Mouse (Mus musculus) embryonic fibroblast, embryonic 13.5 days (primary cell): ENCODE measurements at regions not wholly inside any gene's neighbourhood (a gene's known extent, or its start where the extent isn't known, plus 50 kb on each side); places are given as distances from the start of the nearest gene placed in this dataset.

Experiments used
- H3K27ac ChIP-seq: 2 replicates; pipeline ENCODE4 v1.5.1; 2012; ENCODE audit warnings: low read length, control low read depth, inconsistent platforms; ENCODE audit not compliant: insufficient read depth
- H3K4me1 ChIP-seq: 2 replicates; pipeline ENCODE4 v1.6.1; 2011; ENCODE audit warnings: low read length; ENCODE audit not compliant: control insufficient read depth, insufficient read depth
- H3K4me3 ChIP-seq: 2 replicates; pipeline ENCODE4 v1.5.1; 2011; ENCODE audit warnings: mild to moderate bottlenecking, control low read depth, low read length; ENCODE audit not compliant: insufficient read depth
- CTCF ChIP-seq: IDR thresholded peaks from 2 replicates; pipeline ENCODE4 v1.5.1; 2011; ENCODE audit warnings: mild to moderate bottlenecking, control low read depth, low read length, moderate library complexity, borderline replicate concordance; ENCODE audit not compliant: insufficient read depth
- POLR2A ChIP-seq: IDR thresholded peaks from 2 replicates; pipeline ENCODE4 v1.6.1; 2011; ENCODE audit warnings: low read depth, mild to moderate bottlenecking, control low read depth, low read length, moderate library complexity

DNA sequence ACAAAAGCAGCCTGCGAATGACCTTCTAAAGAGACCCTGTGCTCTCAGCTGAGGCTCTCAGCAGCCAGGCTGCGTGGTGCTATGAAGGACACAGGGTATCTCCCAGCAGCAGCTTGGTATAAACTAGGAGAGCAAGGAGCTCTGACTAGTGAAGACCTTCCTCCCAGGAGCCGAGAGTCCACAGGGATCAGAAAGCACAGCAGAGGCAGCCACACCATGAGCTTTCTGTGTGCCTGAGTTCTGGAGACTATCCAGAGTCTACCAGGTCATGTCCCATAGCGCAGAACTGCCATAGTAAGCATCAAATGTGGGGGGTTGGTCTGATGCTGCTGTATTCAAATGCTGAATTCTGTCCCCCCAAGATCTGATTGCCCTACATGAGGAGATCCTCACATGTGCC is 124.2 kb upstream of the Dynlrb2 start:
- TF ChIP-seq POLR2A (no peak), CTCF (no peak)
- Histone ChIP-seq H3K4me1 (no peaks in the 10 kb centered on the region), H3K27ac (no peak overlapping the region), H3K4me3 (no peak overlapping the region)

DNA sequence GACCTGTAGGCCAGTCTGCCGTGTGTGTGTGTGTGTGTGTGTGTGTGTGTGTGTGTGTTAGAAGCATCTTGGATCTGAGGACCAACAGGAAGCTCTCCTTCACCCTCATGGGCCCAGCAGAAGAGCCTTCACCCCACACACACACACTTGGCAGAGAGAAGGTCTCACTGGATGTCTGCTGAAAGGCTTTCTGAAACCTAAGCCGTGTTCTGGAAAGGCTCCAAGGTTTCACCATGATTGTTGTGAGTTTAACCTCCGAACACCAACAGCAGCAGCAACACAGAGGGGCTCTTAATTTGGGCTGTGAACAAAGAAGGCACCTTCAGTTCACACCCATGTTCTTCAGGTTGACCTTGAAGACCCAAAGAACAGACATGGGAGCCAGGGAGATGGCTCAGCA is 124.9 kb upstream of the Dynlrb2 start:
- no peak for TF ChIP-seq CTCF
- TF ChIP-seq POLR2A: no peak
- Histone ChIP-seq H3K27ac (no peak overlapping the region), H3K4me1 (no peaks in the 10 kb centered on the region), H3K4me3 (no peak overlapping the region)

DNA sequence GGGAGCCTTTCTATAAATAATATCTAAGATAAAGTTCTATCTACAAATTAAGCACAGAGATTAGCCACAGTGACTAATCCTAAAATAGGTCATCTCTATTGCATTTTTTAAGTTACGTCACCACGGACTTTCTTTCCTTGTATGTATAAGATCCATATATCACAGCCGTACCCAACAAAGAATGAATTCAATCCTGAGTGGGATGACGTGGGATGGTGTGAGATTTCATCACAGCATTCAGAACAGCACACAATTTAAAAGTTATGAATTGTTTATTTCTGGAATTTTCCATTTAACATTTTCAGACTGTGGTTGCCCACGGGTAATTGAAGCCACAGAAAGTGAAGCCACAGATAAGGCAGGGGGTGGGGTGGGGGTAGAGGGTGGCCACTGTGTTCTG is 129.0 kb upstream of the Dynlrb2 start:
- Histone ChIP-seq H3K4me3 (no peak overlapping the region), H3K27ac (no peak overlapping the region), H3K4me1 (no peaks in the 10 kb centered on the region; the same call in 1 of the 2 replicates)
- TF ChIP-seq POLR2A (no peak), CTCF (no peak)

DNA sequence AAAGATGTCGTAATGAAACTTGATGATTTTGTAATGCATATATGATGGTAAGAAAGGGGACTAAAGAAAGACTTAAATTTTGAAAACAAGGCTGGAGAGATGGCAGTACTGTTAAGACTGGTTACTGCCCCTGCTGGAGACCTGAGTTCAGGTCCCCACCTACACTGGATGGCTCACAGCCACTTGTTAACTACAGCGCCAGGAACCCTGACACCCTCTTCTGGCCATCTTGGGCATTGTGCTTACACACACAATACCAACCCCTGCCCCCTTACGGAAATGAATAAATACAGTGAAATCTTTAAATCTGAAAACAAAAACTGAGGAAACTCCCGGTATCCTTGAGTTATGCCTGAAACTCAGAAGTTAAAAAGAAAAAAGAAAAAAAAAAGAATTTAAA is 131.7 kb upstream of the Dynlrb2 start:
- Histone ChIP-seq H3K4me3 (no peak overlapping the region), H3K27ac (no peak overlapping the region), H3K4me1 (no peaks in the 10 kb centered on the region; the same call in 1 of the 2 replicates)
- no peak for TF ChIP-seq CTCF
- TF ChIP-seq POLR2A: no peak

DNA sequence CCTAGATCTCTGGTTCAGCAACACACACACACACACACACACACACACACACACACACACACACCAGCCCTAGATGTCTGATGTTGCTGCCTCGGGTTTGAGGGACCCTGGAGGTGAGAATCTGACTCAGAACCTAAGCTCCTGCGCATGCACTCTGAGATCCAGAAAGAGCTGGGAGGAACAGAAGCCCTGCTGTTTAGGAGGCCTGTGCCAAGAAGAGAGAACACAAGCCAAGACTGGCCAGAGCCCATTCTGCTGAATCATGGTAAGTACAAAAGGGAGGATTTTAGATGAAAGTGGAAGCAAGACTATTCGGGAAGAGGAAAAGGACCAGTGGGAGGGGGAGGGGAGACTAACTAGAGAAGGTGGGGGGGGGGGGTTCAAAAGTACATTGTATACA is 132.2 kb upstream of the Dynlrb2 start:
- H3K4me3 ChIP-seq: no peak overlapping the region
- no peak for TF ChIP-seq CTCF
- no peak for TF ChIP-seq POLR2A
- no peaks in the 10 kb centered on the region; the same call in 1 of the 2 replicates for H3K4me1 ChIP-seq
- no peak overlapping the region for H3K27ac ChIP-seq

DNA sequence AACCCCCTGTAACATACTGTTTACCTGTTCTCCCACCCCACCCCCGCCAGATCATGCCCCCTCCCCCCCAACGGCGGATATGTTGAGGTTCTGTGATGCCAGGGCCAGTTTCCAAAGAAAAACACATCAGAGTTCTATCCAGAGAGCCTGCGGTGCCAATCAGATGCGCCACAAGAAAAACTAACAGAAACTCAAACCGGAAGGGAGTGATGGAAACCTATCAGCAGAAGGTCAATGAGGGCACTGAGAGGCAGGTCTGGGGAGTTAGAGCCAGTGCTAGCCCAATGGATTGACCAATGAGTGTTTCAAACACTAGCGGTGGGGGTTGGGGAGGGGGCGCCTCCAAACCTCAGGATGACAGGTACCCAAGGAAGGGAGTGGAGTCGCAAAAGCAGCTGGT is 132.7 kb upstream of the Dynlrb2 start:
- Histone ChIP-seq H3K4me3 (no peak overlapping the region), H3K27ac (no peak overlapping the region), H3K4me1 (no peaks in the 10 kb centered on the region; the same call in 1 of the 2 replicates)
- no peak for TF ChIP-seq CTCF
- TF ChIP-seq POLR2A: no peak

DNA sequence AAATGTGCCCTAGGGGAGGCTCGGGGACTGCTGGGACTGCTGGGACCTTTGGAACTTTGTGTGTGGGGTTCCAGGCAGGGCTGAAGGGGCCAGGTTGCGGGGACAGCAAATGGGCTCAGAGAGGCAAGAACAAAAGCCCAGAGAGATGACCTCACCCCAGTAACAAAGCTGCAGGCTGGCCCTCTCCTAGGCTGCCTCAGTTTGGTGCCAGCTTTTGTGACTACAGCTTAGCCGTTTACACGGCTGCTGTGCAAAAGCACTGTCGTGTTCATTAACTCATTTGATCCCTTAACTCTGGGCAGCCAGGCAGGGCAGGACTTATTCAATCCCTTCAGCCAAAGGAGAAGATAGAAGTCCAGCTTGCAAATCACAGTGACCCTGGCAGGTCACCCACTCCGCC is 137.3 kb upstream of the Dynlrb2 start:
- TF ChIP-seq CTCF (no peak), POLR2A (no peak)
- Histone ChIP-seq H3K4me3 (no peak overlapping the region), H3K27ac (no peak overlapping the region), H3K4me1 (no peaks in the 10 kb centered on the region; the same call in 1 of the 2 replicates)

DNA sequence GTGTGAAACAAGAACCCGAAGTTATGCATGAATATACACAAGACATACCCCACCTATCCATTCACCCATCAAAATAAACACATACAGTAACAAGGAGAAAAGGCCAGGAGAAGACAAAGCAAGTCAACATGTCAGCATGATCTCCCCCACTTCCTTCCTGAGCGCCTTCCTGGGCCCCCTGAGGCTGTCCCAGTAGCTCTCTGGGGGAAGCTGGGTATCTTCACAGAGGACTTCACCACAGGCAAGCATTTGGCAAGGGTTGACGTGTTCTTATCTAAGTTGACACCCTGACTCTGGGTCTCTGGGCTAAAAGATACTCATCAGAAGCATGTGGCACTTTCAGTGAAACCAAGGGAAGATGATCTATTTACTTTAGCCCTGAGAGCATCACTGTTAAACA is 138.1 kb upstream of the Dynlrb2 start:
- Histone ChIP-seq H3K27ac (no peak overlapping the region), H3K4me3 (no peak overlapping the region), H3K4me1 (no peaks in the 10 kb centered on the region)
- TF ChIP-seq CTCF (no peak), POLR2A (no peak)

DNA sequence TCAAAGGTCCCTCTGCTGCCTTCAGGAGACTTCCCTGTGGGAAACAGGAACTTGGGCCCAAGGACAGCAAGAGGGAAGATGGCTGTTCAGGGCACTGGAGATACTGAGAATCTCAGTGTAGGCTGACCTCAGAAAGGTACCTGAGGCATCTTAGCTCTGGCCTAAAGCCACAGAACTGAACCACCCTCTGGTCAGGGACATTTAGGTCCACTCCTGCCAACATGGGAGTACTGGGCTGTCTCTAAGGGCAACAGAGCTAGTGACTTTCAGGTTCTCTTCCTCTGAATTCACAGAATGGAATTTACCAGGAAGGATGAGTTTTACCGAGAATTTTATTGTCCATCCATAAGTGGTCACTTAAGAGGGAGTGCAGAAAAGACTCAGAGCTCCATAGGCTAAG is 140.0 kb upstream of the Dynlrb2 start:
- TF ChIP-seq POLR2A: no peak
- TF ChIP-seq CTCF: no peak
- Histone ChIP-seq H3K27ac (no peak overlapping the region), H3K4me1 (no peaks in the 10 kb centered on the region), H3K4me3 (no peak overlapping the region)

DNA sequence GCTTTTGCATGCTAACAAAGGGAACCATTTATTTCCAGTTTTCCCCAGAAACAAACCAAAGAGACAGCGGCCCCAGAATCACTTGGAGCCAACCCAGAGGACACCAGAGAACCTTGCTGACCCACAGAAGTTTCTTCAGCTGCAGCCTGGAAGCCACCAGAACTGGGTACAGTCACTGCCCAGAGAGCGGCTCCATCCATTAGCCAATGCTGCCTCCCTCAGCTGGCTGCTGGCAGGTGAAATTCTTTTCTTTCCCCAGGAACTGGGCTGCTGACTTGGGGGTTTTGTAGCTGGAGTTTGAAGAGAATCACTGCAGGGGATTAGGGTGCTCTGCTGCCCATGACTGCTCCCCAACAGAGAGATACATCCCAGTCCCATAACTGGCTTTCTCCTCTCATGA is 140.6 kb upstream of the Dynlrb2 start:
- Histone ChIP-seq H3K27ac (no peak overlapping the region), H3K4me1 (no peaks in the 10 kb centered on the region)
- TF ChIP-seq POLR2A: no peak
- no peak for TF ChIP-seq CTCF

DNA sequence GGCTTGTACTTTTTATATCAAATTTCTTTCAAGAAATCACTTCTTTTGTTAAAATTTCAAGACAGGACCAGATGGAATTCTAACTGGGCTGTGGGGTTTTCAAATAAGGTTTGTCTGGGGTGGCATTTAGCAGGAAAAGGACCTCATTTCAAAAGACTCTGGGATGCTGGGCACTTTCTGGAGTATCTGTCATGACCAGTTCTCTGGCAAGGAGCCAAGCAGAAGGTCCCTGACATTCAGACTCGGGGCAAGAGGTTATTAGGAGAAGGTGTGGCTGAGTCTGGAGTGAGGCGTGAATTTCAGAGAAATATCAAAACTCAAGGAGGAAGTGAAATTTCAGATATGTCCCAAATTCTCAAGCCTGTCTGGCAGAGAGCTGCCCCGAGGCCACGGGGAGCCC is 142.4 kb upstream of the Dynlrb2 start:
- TF ChIP-seq CTCF: no peak
- no peak for TF ChIP-seq POLR2A
- Histone ChIP-seq H3K27ac (no peak overlapping the region), H3K4me1 (no peaks in the 10 kb centered on the region), H3K4me3 (no peak overlapping the region)

More for the DNA sequence above, 140.6 kb upstream of the Dynlrb2 start:
- no peak overlapping the region for H3K4me3 ChIP-seq

DNA sequence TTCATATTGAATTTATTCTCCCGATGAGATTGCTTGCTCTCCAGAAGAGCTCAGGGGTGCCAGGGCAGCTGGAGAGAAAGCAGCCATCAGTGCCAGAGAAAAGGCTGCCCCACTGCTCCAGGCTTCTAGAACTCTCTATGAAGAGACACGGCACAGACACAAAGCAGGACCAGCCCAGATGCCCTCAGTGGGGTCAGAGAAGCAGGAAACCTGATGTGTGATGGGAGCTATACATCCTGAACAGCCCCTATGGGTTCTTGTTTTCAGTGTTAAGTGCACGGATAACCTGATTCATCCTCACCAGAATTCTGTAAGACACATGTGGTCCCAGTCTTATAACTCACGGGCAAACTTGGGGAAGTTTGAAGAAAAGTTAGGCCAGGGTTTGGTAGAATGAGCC is 145.0 kb upstream of the Dynlrb2 start:
- no peak for TF ChIP-seq POLR2A
- no peak overlapping the region for H3K4me3 ChIP-seq
- no peak overlapping the region for H3K27ac ChIP-seq

More for the DNA sequence above, 145.0 kb upstream of the Dynlrb2 start:
- no peaks in the 10 kb centered on the region for H3K4me1 ChIP-seq
